Mouse (Mus musculus): ENCODE measurements around the gene Acp4.
"Not testable (repeated sequence)": the region's sequence is repeated elsewhere in the genome, so short reads cannot be mapped to it uniquely, and the experiment has no call there.

The Acp4 gene

DNA sequence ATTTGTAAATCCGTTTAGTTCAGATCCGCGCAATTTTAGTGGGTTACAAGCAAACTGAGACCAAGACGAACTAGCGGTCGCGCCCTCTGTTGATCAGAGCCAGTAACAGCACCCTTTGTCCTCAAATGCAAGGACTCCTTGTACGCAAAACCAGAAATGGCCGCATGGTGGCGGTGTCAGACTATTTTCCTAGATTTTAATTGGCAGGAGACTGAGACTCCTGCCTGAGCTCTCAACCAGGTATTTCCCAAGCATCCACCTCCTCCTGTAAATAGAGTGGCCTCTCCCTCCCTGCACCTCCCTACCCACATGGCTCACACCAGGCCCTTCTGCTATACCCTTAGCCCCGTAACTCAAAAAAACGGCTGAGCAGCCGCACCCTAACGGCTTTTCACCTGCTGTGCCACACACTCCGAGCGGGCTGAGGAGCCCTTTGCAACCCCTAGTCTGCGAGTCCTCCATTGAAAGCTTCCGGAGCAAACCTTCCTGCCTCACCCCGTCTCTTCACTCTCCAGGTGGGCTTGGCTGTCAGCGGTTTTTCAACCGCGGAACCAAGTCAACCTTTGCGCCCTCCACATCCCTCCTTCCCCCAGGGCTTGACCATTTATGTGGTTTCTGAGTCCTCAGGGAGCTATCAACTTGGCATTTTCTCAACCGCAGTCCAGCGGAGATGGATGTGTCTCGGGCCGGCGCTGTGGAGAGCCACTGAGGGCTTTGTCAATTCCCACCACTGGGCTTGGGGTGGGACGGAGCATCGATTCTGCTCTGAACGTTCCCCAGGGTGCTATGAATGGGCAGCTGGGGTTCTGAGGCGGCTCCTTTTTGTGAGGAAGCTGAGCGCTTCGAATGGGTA is 5.8 kb upstream of the Acp4 start:
- peak; percentile 87 to 94 for DNase-seq

DNA sequence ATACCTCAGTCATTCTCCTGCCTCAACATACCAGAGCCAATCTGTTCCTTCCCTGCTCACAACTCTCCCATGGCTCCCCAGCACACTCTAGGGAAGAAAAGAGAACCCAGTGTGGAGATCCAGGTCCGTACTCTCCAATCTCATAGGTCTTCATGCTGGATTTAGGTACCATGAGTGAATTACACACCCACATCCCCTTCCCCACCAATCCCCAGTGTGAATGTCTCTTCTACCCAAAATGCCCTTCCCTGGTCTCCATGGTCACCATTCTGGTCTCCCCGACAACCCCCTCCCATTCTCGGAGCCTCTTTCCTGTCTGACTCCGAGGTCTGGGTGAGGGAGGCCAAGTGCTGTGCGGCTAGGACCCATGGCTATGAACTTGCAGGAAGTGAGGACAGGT is 4.0 kb upstream of the Acp4 start, which contains the start of gene Gm15517:
TSS of gene Gm15517 (plus strand) at position 301 of the 400 bp plus-strand sequence.
- DNase-seq = no peak

DNA sequence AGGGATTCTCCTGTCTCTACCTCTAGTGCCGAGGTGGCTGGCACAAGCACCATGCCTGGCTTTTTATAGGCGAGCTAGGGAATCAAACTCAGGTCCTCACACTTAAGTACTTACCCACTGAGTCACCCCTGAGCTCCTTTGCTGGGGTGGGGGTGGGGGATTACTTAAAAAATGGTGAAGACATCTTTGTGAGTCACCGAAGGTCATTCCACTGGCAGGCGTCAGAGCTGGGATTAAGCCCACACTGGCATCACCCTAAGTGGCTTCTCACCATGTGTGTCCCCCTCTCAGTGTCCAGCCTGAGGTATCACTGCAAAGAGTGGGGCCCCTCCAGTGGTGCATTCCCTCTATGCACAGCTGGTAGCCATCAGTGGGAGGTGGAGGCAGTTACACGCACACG is 3.2 kb upstream of the Acp4 start:
- DNase-seq = no peak

DNA sequence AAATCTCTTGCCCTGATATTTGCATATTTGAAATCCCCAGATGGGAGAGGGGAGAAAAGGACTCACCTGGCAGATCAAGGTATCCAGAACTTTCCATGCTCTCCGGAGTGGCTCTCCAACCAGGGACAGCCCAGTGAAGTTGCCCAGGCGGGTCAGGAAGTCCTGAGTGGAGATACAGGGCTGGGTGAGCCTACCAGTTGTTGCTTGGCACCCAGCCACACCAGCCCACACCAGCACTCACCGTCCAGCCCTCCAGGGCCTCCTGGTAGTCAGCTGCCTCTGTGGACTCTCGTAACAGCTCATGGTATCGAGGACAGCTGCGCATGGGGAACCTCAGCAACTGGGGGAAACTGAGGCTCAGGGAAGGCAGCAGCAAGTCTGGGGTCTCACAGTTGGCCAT is 2.2 kb downstream of the Acp4 start:
- DNase-seq = no peak

DNA sequence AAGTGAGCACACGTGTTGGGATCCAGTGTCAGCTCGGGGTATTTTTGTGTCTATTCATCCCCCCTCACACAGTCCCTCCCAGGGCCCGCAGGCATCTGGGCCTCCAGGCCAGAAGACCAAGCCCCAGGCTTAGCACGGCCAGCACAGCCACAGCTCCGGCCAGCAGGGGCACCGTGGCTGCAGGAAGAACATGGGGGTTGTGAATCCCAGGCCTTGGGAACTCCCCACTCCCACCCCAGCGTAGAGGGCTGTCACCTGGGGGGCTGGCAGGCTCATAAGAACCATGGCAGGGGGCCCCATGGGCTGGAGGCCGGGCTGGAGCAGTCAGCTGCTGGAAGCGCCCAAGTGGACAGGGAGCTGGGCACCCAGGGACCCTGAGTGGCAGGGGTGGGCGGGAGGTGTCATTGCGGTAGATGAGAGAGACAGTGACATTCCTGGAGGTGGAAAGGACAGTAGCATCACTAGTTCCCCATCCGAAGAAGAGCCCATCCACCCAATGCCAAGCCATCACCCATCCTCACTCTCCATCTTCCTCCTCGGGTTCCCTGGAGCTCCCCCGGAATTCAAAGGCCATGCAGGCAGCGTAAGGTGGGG is 4.1 kb downstream of the Acp4 start:
- no peak for DNase-seq

DNA sequence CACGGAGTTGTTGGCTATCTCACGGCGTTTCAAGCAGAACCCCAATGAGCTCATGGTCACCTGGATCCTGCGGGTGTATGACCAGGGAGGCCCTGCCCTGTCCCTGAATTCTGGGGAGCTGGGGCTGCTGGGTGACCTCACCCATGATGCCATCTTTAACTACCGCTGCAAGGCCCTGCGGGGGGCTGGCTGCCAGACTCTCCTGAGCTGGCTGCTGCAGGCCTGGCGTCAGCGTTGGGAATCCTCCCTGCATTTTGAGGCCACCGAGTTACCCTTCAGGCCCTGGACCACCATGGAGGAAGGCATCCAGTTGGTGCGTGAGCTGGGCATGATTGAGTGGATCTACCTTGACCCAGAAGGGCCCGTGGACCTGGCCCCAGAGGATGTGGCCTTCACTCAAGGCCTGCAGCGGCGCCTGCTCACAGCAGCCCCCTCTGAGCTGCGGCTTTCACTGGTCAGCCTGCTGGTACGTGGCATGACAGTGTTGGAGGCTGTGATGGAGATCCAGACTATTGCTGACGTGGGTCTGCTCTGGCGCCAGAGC is 6.4 kb downstream of the Acp4 start:
- not testable (repeated sequence) for DNase-seq

DNA sequence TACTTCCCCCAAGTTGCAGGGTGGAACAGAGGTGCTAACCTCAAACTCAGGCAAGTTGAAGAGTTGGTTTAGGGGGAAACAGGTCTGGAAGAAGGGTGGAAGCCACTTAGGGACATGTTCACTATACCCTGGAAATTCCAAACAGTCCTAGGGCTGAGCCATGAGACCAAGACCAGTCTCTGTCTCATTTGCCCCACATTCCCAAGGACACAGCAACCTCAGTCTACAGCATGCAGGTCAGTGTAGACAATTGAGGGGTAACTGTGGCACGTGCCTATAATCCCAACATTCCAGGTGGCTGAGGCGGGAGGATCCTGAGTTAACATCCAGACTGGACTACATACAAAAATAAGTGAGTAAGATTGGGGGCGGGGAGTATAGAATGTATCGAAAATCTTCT is 7.9 kb downstream of the Acp4 start:
- no peak for DNase-seq

DNA sequence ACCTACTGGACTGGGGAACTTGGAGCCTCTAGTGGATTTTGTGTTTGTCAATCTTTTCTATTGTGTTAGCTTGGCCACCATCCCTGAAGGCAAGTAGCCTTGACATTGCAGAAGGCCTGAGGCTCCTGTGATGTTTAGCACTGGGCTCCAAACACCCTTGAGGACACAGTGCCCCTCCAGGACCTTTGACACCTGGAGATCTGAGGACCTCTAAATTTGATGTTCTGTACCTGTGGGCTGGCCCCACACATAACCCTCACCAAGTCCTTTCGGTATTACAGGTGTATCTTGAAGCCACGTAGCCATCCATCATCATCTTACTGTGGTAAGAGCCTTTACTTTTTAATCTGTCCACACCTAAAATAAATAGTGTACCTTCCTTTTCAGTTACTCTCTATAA is 9.2 kb downstream of the Acp4 start:
- DNase-seq = no peak

DNA sequence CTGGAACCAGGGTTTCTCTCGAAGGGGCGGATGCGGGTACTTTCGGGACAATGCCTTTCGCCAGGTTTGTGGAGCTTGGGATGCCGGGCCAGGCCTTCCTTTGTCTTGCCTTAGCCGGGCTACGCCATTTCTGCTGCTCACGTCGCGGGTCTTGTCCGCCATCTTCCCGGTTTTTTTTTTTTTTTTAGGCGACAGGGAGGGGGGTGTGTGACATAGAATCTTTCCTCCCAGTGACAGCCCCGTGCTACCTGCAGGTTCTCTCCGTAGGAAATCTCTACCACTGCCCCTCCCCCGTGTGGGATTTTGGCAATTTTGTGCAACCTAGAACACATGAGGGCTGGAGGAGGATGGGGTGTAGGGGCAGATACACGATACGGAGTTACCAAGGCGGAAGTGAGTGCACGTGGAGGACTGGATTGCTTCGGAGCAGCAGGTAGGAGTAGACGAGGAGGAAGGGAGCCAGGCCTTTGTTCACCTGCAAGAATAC is 10.2 kb downstream of the Acp4 start:
- DNase-seq = no peak

DNA sequence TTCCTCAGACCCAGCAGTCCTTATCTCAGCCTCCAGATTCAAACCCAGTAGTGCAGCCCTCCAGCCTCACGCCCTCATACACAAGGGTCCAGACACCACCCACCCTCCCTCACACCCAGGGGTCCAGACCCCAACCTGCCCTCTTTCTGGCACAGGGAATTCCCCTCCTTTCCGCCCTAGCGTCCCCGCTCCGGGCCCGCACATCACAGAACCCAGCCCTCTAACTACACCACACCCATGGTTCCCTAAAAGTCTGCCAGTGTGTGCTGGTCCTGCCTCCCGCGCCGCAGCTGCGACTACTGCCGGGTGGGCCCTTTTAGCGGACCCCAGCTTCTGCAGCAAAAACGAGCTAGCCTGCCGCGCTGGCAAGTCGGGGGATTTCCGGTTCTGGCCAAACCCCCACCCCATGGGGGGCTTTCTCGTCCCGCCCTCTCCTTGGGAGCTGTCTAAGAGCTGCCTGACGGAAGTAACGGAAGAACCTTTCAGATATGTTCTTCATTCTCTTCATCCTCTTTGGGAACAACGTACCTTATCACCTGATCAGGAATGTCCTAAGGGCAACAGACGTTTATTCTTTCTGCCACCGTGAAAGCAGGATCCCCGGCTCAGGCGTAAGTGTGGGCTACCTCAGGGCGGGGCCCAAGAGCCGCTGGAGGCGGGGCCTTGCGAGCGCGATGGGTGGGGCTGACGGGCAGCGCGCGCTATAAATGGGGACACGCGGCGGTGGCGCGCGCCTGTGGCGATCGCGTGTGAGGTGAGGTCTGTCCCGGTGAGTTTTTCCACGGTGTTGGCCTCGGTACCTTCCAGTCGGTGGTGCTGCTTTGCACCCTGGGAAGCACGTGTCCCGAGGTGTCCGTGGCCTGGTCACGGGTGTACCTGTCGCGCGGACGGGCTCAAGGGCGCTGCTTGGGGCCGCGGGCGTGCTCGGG is 10.9 kb downstream of the Acp4 start, which contains the start of the genes 1700028J19Rik and 2410002F23Rik:
TSS of gene 1700028J19Rik (minus strand) at position 641 of the 929 bp plus-strand sequence.
TSS of gene 2410002F23Rik (plus strand) at position 668 of the 929 bp plus-strand sequence.
- peak; percentile 92 to 94 for DNase-seq

DNA sequence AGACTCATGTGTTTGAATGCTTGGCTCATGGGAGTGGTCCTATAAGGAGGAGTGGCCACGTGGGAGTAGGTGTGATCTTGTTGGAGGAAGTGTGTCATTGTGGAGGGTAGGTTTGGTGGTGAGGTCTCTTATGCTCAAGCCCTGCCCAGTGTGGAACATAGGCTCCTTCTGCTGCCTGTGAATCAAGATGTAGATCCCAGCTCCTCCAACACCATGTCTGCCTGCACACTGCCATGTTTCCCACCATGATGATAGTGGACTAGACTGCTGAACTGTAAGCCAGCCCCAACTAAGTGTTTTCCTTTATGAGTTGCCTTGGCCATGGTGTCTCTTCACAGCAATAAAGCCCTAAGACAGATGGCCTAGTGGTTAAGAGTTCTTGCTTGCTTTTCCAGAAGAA is 13.1 kb downstream of the Acp4 start:
- DNase-seq = no peak

DNA sequence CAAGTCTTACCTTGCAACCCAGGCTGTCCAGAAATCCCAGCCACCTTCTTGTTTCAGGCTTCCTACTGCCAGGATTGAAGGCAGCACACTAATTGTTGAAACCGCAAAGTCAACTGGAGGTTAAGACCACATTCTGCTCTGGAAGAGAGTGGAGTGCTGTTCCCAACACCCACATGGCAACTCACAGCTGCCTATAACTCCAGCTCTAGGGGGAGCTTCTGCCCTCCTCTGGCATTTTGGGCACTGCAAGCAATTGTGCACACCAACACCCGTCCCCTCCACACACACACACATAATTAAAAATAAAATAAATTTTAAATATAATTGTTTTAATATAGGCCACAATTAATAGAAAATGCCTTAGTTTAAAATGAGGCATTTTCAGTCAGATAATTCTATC is 16.0 kb downstream of the Acp4 start:
- DNase-seq = no peak

DNA sequence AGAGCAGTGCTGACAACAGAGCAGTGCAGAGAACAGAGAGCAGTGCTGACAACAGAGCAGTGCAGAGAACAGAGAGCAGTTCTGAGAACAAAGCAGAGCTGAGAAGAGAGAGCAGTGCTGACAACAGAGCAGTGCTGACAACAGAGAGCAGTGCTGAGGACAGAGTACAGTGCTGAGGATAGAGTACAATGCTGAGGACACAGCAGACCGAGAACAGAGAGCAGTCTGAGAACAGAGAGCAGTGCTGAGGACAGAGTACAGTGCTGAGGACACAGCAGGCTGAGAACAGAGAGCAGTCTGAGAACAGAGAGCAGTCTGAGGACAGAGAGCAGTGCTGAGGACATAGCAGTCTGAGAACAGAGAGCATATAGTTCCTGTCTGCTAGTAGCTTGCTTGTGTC is 16.5 kb downstream of the Acp4 start:
- DNase-seq = no peak

DNA sequence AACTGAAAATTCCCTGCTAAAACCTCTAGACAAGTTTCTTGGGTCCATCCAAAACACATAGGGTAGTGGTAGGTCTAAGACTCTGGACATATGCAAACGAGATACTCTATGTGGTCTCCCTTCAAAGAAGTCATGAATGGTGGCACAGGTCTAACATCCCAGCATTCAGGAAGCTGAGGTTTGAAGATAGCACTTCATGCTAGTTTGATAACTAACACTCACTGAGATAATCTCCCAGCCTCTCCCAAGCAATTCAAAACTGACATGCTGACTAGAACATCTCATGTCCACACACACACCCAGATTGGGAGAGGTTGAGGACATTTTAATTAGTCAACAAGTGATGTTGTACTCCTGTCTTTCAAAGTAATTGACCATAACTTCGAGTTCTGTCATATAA is 17.3 kb downstream of the Acp4 start:
- no peak for DNase-seq

DNA sequence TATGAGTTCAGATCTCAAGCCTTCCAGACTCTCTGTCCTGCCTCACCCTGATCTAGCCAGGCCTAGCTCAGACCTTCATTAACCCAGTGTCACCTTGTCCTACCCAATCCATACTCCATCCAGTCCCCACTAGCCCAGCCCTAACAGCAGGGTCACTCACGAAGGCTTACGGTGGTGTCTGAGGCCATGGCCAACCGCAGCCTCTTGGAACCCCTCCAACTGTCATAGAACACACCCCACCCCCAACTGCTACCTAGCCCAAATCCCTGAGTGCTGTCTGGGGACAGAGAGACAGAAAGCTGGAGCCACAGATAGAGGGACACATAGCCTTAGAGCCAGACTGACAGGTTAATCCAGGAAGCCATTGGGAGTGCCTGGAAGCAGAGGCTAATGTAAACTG is 21.3 kb downstream of the Acp4 start, which contains the start of gene Gm36864:
TSS of gene Gm36864 (plus strand) at position 269 of the 400 bp plus-strand sequence.
- no peak for DNase-seq

DNA sequence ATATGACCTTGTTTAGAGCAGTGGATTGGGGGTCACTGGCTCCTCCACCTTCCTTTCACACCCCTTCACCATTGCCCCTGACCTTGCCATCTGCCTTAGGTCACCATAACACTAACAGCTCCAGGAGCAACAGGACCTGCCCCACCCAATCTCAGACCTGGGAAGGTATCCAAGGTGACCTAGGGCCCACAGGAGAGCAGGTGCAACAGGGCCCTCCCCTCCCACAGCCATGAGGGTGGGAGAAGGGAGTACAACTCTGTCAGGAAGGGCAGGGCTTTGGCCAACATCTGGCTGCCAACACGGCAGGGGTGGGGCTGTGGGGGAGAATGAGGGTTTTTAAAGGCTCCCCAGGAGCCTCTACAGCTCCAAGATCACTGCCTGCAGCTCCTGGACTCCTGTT is 32.1 kb downstream of the Acp4 start, which contains the start of gene Klk1:
TSS of gene Klk1 (plus strand) at position 285 of the 400 bp plus-strand sequence.
- no peak for DNase-seq

DNA sequence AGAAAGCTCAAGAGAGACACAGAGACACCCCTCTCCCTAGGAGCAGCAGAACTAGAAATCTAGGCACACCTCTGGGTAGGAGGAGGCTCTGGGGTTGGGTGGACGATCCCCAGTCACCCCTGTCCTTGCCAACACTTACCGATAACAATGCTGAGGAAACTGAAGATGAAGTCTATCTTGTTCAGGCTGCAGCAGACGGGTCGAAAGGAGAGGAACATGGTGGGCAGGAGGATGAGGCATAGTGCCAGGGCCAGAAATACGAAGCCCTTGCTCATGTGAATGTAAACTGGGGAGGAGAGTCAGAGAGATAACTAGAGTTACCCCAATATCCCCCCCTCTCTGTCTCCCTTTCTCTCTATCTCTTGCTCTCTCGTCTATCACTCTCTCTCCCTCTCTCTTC is 34.8 kb downstream of the Acp4 start:
- DNase-seq = not testable (repeated sequence)

DNA sequence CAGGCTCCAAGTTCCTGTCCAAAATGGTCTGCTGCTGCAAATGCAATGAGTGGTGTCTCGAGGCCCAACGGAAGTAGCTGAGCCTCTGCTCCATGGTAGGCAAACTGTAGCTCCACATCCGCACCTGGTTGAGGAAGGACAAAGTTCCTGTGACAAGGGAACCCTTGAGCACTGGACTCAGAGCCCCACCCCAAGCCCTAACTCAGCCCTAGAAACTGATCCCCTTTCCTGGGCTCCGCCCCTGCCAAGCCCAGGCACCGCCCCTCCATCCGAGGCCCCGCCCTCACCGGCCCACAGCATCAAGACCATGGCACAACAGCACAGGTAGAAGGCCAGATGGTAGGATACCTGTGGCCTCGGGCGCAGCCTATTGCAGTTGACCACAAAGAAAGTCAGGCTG is 35.6 kb downstream of the Acp4 start:
- not testable (repeated sequence) for DNase-seq

DNA sequence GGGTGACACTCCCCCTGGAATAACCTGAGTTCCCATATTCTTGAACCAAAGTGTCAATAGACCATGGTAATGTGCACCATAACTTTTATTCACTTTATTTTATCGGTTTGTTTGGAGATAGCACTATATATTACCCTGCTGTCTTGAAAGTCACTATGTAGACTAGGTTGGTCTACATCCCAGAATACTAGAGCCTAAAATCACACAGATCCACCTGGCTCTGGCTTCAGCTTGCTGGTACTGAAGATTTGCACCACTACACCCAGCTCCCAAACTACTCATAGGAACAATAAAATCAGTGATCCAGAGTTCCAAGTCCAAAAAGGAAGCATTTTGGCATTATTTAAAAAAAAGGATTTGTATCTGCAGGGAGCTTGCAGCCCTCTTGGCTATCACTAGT is 41.5 kb downstream of the Acp4 start, which contains the start of gene Klk1b5:
TSS of gene Klk1b5 (plus strand) at position 301 of the 400 bp plus-strand sequence.
- DNase-seq = no peak

DNA sequence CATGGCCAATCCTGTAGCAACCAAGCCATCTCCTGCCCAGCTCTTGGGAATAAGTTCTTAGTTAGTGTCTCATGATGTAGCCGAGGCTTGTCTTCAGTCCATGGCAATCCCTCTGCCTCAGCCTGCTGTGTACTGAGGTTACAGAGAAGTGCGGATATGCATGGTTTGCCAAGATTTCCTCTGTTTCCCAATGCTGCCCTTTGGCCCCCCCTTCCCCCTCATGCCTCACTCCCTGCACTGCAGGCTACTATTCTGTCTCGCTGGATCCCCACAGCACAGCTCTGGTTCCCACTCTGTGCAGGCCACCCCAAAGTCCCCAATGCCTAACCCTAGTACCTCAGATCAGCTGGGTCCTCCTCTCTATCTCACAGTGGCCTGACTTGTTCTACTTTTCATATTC is 48.9 kb downstream of the Acp4 start:
- DNase-seq = no peak

DNA sequence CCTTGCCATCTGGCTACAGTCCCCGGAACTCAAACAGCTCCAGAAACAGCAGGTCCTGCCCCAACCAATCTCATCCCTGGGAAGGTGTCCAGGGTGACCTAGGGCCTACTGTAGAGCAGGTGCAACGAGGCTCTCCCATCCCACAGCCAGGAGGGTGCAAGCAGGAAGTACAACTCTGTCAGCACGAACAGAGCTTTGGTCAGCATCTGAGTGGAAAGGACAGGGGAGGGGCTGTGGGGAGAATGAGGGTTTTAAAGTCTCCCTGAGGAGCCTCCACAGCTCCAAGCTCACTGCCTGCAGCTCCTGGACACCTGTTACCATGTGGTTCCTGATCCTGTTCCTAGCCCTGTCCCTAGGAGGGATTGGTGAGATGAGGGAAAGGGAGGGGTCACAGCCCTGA is 50.0 kb downstream of the Acp4 start, which contains the start of gene Klk1b4:
TSS of gene Klk1b4 (plus strand) at position 301 of the 400 bp plus-strand sequence.
- DNase-seq = not testable (repeated sequence)
